Mouse (Mus musculus) layer of hippocampus, adult 2 months (tissue): ENCODE measurements around the gene Gm8298. TPM values are rescaled to one million over a fixed set of nuclear protein-coding genes. Genes with fewer than 3 reads are reported as not detected.
"Not testable (repeated sequence)": the region's sequence is repeated elsewhere in the genome, so short reads cannot be mapped to it uniquely, and the experiment has no call there.

Experiments
- DNase-seq, 2 experiments: peaks; one replicate each; pipeline ENCODE4 v3.0.0; 2022; ENCODE audit warnings: low spot score in 2 of 2
- H3K27ac ChIP-seq: fragments of 200-600 bp; 2 replicates; pipeline ENCODE4 v1.8.1; 2022
- H3K4me3 ChIP-seq: fragments of 200-600 bp; 2 replicates; pipeline ENCODE4 v1.8.1; 2022; ENCODE audit warnings: mild to moderate bottlenecking
- CTCF ChIP-seq: fragments of 200-600 bp; conservative IDR thresholded peaks from 2 replicates; pipeline ENCODE4 v1.8.1; 2022; ENCODE audit warnings: antibody characterized with exemption, mild to moderate bottlenecking, moderate library complexity
- long read RNA-seq, 2 experiments: library from polyadenylated mRNA; stranded (forward); transcript quantifications; one replicate each; pipeline ENCODE4 v2.0.0; 2021; ENCODE audit warnings: borderline mapping rate in 2 of 2
- total RNA-seq, 2 experiments: library from RNA; stranded (reverse); gene quantifications; 2 replicates each; pipeline ENCODE4 v1.2.3; 2021

Gene Gm8298
- not detected for total RNA-seq
- long read RNA-seq, experiment 1: 0 reads
- long read RNA-seq, experiment 2: 0 reads

- Histone ChIP-seq H3K4me3 (no peak within 1 kb of the TSS), H3K27ac (no peak within 1 kb of the TSS)
- no peak for DNase-seq
- TF ChIP-seq CTCF: no peak
Measured at GRCm38 (mm10) chr3:59860751-59861150, at the start of gene Gm8298. TSS of gene Gm8298 (plus strand) at chr3:59861051.

GRCm38 (mm10) chr3:59813169-59813568 is 47.7 kb upstream of the Gm8298 start:
- no peak overlapping the region for H3K27ac ChIP-seq
- no peak for TF ChIP-seq CTCF
- no peak for DNase-seq
- no peak overlapping the region for H3K4me3 ChIP-seq

- H3K4me3 ChIP-seq: no peak overlapping the region
- peak in 1 of 2 experiments; percentile 34 for DNase-seq
- TF ChIP-seq CTCF: peak; percentile 87
- no peak overlapping the region for H3K27ac ChIP-seq
Measured at GRCm38 (mm10) chr3:59870765-59871164, 9.9 kb downstream of the Gm8298 start.

GRCm38 (mm10) chr3:59877601-59878000 is 16.8 kb downstream of the Gm8298 start:
- H3K4me3 ChIP-seq: not testable (repeated sequence)

GRCm38 (mm10) chr3:59879801-59880554 is 19.1 kb downstream of the Gm8298 start:
- not testable (repeated sequence) for DNase-seq, H3K27ac ChIP-seq, H3K4me3 ChIP-seq

More at GRCm38 (mm10) chr3:59877601-59878000, 16.8 kb downstream of the Gm8298 start:
- not testable (repeated sequence) for DNase-seq, H3K27ac ChIP-seq

GRCm38 (mm10) chr3:59893276-59893675 is 32.4 kb downstream of the Gm8298 start:
- TF ChIP-seq CTCF: no peak
- H3K27ac ChIP-seq: no peak overlapping the region
- no peak for DNase-seq
- H3K4me3 ChIP-seq: no peak overlapping the region

- H3K27ac ChIP-seq: no peak within 1 kb of the TSS
- DNase-seq: no peak
- no peak for TF ChIP-seq CTCF
- no peak within 1 kb of the TSS for H3K4me3 ChIP-seq
Measured at GRCm38 (mm10) chr3:59924914-59925313, 64.1 kb downstream of the Gm8298 start, which contains the start of gene C130079G13Rik. TSS of gene C130079G13Rik (plus strand) at chr3:59925214.

Other genes starting within 250 kb of the Gm8298 start
- not detected for gene Gm5538, start 131.3 kb upstream of the Gm8298 start, total RNA-seq
- gene C130079G13Rik, start 64.2 kb downstream of the Gm8298 start, total RNA-seq: not detected
- not detected for gene Aadacl2, start 145.7 kb downstream of the Gm8298 start, total RNA-seq
- not detected for gene Aadac, start 164.7 kb downstream of the Gm8298 start, total RNA-seq
- not detected for gene Sucnr1, start 220.8 kb downstream of the Gm8298 start, total RNA-seq